Mouse (Mus musculus) liver, postnatal 0 days (tissue): ENCODE data around the gene Zfp169.

Experiments used
- CTCF ChIP-seq: sonication (generic); IDR thresholded peaks from 2 replicates; pipeline ENCODE4 v1.5.1; 2016; ENCODE audit warnings: antibody characterized with exemption, low read depth
- EP300 ChIP-seq: IDR thresholded peaks from 2 replicates; pipeline ENCODE4 v1.6.1; 2016; ENCODE audit warnings: antibody characterized with exemption, low read depth, mild to moderate bottlenecking

DNA sequence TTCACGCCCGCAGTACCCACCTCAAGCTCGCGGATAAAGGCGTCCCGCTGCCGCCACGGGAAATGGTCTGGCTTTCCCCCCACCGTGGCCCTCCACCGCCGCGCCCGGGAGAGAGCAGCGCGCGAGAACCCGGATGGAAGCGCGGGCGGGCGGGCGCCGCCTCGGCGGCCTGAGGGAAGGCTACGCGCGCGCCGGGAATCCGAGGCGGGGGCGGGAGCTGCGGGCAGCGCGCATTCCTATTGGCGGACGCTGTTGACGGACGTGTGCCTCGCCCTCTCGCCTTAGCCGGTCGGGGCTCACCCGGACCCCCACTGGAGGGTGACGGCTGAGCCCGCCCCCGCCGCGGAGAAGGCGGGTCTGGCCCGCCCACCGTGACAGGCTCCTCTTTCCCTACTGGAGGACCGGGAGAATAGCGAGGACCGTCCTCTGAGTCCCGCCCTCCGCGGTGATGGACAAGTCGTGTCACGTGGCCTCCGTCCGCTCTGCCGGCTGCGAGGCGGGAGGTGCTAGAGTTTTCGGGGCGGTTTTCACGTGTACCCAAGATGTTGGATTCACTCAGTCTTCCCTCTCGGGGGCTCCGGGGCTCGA lies 33.2 kb upstream of the Zfp169 start:
- TF ChIP-seq CTCF (0 out of 2 replicates have a peak, but pooled peaks have one; percentile 3), EP300 (no peak)
